Mouse (Mus musculus): ENCODE data around the gene Gm43552. TPM values are rescaled to one million over a fixed set of nuclear protein-coding genes. Genes with fewer than 3 reads are reported as not detected.

Gene Gm43552
- polyA plus RNA-seq, 1 experiment from 2014 or later: not detected

- H3K27me3 ChIP-seq: no peaks in the 10 kb centered on the region
- H3K4me1 ChIP-seq: peaks cover 33% of the 10 kb centered on the region
- H3K9me3 ChIP-seq: no peaks in the 10 kb centered on the region
- ATAC-seq (ENCODE audit: low FRiP score, low read depth): peak; percentile 87
- H3K4me3 ChIP-seq: no peak overlapping the region
- 24% methylated on average over 7 of the region's 7 CpGs for WGBS
- H3K27ac ChIP-seq: peak overlapping the region; percentile 76
- H3K4me2 ChIP-seq (replicated peaks): peak overlapping the region; percentile 38
- H3K9ac ChIP-seq: 0 out of 2 replicates have a peak overlapping the region, but pooled peaks have one; percentile 36
- H3K36me3 ChIP-seq: peaks cover 24% of the 10 kb centered on the region
These were observed 35.4 kb downstream of the Gm43552 start for GRCm38 (mm10) chr5:65457086-65457827.

DNA sequence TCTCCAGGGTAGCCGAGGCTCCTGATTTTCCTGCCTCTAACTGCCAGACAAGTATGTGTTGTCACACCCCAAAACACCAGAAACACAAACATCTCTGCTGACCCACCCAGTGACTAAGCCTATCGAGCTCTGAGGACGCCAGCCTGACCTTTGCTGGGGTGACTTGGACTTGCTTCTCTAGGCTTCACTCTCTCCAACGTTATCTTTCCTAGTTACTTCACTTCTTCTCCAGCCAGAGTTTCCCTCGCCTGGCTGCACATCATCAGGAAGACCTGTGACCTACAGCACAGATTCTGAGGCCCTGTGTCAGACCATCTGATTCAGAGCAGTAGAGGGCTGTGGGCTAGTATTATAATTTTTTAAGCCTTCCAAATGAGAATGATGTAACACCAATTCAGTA is 37.9 kb downstream of the Gm43552 start:
- Histone ChIP-seq H3K9ac (no peak overlapping the region), H3K4me2 (replicated peaks) (no peak overlapping the region), H3K36me3 (peaks cover 21% of the 10 kb centered on the region), H3K4me1 (peaks cover 33% of the 10 kb centered on the region), H3K4me3 (no peak overlapping the region), H3K27ac (no peak overlapping the region), H3K27me3 (no peaks in the 10 kb centered on the region), H3K9me3 (no peaks in the 10 kb centered on the region)
- ATAC-seq (ENCODE audit: low FRiP score, low read depth): no peak
- WGBS: 64% methylated on average over 5 of the region's 5 CpGs

DNA sequence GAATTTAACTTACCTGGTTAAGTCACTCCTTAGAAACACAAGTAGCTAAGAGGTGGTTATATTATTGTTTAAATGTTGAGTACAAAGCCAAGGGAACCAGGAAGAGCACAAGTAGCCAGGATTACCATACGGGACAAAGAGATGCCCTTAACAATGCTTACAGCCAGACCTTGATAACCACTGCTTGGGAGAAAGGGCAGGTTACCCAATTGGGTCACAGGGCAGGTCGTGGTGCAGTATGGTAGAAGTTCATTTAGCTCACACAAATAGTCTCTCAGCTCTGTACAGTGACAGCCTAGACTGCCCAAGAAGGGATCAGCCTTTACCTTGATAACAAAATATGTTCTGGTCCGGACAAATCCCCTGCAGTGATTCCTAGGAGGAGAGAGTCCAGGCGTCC is 43.7 kb downstream of the Gm43552 start:
- 82% methylated on average over 4 of the region's 4 CpGs for WGBS
- Histone ChIP-seq H3K9me3 (no peaks in the 10 kb centered on the region), H3K4me3 (no peak overlapping the region), H3K27me3 (no peaks in the 10 kb centered on the region), H3K4me1 (no peaks in the 10 kb centered on the region), H3K9ac (no peak overlapping the region), H3K27ac (no peak overlapping the region), H3K36me3 (peaks cover 33% of the 10 kb centered on the region), H3K4me2 (replicated peaks) (no peak overlapping the region)
- no peak for ATAC-seq (ENCODE audit: low FRiP score, low read depth)

- peaks cover 27% of the 10 kb centered on the region for H3K36me3 ChIP-seq
- H3K27me3 ChIP-seq: no peaks in the 10 kb centered on the region
- H3K9ac ChIP-seq: no peak overlapping the region
- H3K4me1 ChIP-seq: no peaks in the 10 kb centered on the region
- H3K9me3 ChIP-seq: no peaks in the 10 kb centered on the region
- H3K27ac ChIP-seq: no peak overlapping the region
- WGBS: 69% methylated on average over 2 of the region's 2 CpGs
- H3K4me3 ChIP-seq: no peak overlapping the region
- H3K4me2 ChIP-seq (replicated peaks): no peak overlapping the region
- no peak for ATAC-seq (ENCODE audit: low FRiP score, low read depth)
These were observed 44.8 kb downstream of the Gm43552 start for GRCm38 (mm10) chr5:65447826-65448225.

DNA sequence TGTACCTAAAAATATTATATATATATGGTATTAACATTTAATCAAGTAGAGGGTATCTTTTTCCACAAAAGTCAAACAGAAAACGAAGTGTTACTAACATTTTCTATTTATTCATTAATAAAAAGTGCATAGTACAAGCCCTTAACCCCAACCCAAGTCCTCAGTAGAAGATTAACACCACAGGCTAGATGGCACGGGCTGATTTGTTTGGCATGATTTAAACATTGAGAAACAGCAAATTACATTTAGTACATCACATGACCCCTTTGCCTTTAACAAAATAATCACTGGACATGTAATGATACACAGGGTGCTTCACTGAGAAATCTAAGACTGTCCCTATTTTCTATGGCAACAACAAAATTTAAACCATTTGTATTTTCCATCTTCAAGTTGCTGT is 45.9 kb downstream of the Gm43552 start:
- WGBS: 84% methylated on average over 2 of the region's 2 CpGs
- Histone ChIP-seq H3K27ac (no peak overlapping the region), H3K9me3 (no peaks in the 10 kb centered on the region), H3K4me3 (no peak overlapping the region), H3K4me1 (no peaks in the 10 kb centered on the region), H3K27me3 (no peaks in the 10 kb centered on the region), H3K9ac (no peak overlapping the region), H3K36me3 (peaks cover 24% of the 10 kb centered on the region), H3K4me2 (replicated peaks) (no peak overlapping the region)
- no peak for ATAC-seq (ENCODE audit: low FRiP score, low read depth)

- Histone ChIP-seq H3K4me2 (replicated peaks) (no peak overlapping the region), H3K4me1 (no peaks in the 10 kb centered on the region), H3K4me3 (no peak overlapping the region), H3K9ac (no peak overlapping the region), H3K9me3 (no peaks in the 10 kb centered on the region), H3K27me3 (no peaks in the 10 kb centered on the region), H3K36me3 (peaks cover 17% of the 10 kb centered on the region), H3K27ac (no peak overlapping the region)
- ATAC-seq (ENCODE audit: low FRiP score, low read depth): no peak
- 69% methylated on average over 2 of the region's 6 CpGs for WGBS
These were observed 47.7 kb downstream of the Gm43552 start for GRCm38 (mm10) chr5:65444981-65445380.

GRCm38 (mm10) chr5:65438041-65438440 is 54.6 kb downstream of the Gm43552 start:
- H3K36me3 ChIP-seq: peaks cover 3% of the 10 kb centered on the region; the same call in 1 of the 2 replicates
- H3K4me3 ChIP-seq: no peak overlapping the region
- peaks cover 16% of the 10 kb centered on the region for H3K4me1 ChIP-seq
- H3K27me3 ChIP-seq: no peaks in the 10 kb centered on the region
- no peaks in the 10 kb centered on the region for H3K9me3 ChIP-seq
- no peak overlapping the region for H3K27ac ChIP-seq
- H3K4me2 ChIP-seq (replicated peaks): no peak overlapping the region
- no peak for ATAC-seq (ENCODE audit: low FRiP score, low read depth)
- no peak overlapping the region for H3K9ac ChIP-seq

DNA sequence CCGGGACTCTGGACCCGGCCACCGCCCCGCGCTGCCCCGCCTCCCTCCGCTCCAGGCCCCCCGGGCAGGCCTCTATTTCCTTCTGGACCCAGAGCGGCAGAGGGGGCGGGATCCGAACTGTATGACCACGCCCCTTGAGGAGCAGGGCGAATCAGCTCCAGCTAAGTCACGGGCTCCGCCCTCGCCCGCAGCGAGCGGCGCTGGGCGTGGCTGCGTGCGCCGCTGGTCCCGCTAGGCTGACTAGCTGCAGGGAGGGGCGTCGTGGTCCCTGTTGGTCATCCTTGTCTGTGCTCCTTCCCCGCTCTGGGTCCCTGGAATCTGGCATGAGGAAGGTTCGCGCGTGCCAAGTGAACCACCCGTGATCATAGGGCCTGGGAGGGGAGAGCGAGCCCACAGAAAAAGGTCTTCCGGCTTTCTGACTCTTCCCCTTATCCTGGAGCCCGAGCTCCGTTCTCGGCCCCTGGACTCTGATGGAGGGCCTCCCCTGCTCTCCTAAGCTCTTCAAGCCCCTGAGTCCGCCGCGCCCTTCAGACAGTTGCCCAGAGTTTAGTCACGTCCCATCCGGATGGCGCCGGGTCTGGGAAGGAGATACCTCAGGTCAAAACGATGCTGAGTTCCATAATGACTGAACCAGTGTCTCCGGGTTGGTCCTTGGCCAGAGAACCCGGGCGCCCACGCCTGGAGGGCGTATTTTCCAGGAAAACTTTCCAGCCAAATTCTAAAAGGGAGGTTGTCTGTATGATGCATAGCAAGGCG is 56.6 kb downstream of the Gm43552 start, which contains the start of gene Ugdh:
Gene Ugdh, minus strand, starts transcription at position 144 of the 756 bp plus-strand sequence.
- ATAC-seq (ENCODE audit: low FRiP score, low read depth): peak; percentile 97
- Histone ChIP-seq H3K27ac (peak within 1 kb of the TSS; percentile 92), H3K9me3 (no peaks in the 10 kb centered on the region), H3K9ac (peak within 1 kb of the TSS; percentile 84), H3K4me1 (peaks cover 23% of the 10 kb centered on the region), H3K4me2 (replicated peaks) (peak within 1 kb of the TSS; percentile 77), H3K36me3 (peaks cover 2% of the 10 kb centered on the region; the same call in 1 of the 2 replicates), H3K4me3 (peak within 1 kb of the TSS; percentile 79), H3K27me3 (no peaks in the 10 kb centered on the region)
- WGBS: 1% methylated on average over 51 of the region's 51 CpGs

DNA sequence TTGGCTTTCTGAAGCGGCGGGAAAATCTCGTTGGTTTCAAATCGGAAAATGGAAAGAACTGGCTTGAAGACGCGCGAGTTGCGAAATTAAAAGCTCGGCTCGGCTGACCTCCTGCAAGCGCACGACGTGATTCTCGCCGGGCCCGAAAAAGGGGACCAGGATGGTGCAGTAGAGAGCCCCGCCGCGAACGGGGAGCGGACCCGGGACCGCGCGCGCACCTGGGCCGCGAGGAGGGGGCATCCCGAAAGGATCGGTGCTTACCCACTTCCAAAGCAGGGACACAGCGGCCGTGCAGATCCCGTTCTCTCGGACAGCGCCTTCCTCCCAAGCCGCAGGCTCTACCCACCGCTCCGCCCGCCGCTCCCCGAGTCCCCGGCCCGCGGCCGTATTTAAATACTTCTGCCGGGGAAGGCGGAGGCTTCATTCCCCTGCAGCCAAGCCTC is 57.2 kb downstream of the Gm43552 start:
- peak overlapping the region; percentile 84 for H3K9ac ChIP-seq
- peak overlapping the region; percentile 79 for H3K4me3 ChIP-seq
- H3K27me3 ChIP-seq: no peaks in the 10 kb centered on the region
- WGBS: under 1% methylated on average over 44 of the region's 47 CpGs
- H3K4me2 ChIP-seq (replicated peaks): peak overlapping the region; percentile 77
- H3K4me1 ChIP-seq: peaks cover 24% of the 10 kb centered on the region
- peaks cover 4% of the 10 kb centered on the region; the same call in 1 of the 2 replicates for H3K36me3 ChIP-seq
- H3K9me3 ChIP-seq: no peaks in the 10 kb centered on the region
- peak overlapping the region; percentile 88 for H3K27ac ChIP-seq
- no peak for ATAC-seq (ENCODE audit: low FRiP score, low read depth)

DNA sequence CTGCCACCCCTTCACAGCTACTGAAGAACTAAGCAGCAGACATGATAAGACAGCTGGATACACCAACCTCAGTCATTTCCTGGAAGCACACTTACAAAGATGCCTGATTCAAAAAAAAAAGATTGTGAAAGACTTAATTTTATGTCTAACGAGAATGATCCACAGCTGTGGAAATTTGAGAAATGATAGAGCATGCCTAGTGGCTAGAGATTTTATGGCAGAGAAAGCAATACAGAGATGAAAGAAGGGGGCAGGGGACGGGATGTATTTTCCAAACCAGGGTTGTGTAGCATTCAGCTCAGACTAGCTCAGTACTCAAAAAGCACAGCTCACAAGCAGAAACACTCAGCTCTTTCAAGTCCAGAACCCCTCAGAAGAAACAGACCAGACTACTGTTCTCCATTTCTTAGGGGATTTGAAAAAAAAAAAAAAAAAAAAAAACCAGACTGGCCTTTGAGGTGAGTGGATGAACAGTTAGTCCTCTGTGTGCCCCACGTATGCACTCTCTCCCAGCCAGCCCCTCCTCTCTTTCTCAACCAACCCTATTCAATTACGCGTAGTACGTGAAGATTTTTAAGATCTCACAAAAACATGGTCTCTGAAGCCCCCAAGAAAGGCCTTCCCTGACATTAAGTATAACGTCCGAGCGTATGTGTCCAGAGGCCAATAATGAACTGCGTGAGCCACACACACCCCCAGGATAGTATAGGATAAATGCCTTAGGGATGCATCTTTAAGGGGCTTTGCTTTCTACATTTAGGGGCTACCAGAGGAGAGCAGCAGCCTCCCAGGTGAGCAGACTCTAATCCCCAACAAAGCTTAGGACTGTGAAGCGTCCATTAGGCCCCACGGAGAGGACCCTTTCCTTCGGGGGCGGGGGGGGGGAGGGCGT is 57.9 kb downstream of the Gm43552 start:
- H3K27ac ChIP-seq: peak overlapping the region; percentile 88
- H3K9me3 ChIP-seq: no peaks in the 10 kb centered on the region
- 3% methylated on average over 15 of the region's 15 CpGs for WGBS
- ATAC-seq (ENCODE audit: low FRiP score, low read depth): 0 out of 2 replicates have a peak, but pooled peaks have one; percentile 10
- peaks cover 26% of the 10 kb centered on the region for H3K4me1 ChIP-seq
- H3K36me3 ChIP-seq: peaks cover 4% of the 10 kb centered on the region; the same call in 1 of the 2 replicates
- H3K9ac ChIP-seq: peak overlapping the region; percentile 84
- no peaks in the 10 kb centered on the region for H3K27me3 ChIP-seq
- H3K4me2 ChIP-seq (replicated peaks): peak overlapping the region; percentile 77
- H3K4me3 ChIP-seq: peak overlapping the region; percentile 79

DNA sequence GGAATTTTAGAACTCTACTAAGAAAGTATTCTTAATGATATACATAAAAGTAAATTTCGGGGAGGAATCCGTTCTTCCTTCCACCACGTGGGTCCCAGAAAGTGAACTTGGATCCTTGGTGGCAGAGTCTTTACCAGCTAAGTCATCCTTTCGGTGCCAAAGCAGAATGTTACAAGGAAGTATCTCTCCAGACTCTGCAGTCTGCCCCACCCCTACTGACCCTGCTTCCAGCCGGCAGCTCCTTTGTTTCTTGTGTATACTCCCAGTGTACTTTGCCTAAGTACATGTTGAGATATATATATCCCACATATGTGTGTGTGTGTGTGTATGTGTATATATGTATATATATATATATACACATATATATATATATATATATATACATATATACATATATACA is 63.2 kb downstream of the Gm43552 start:
- ATAC-seq (ENCODE audit: low FRiP score, low read depth): no peak
- peaks cover 35% of the 10 kb centered on the region for H3K36me3 ChIP-seq
- 93% methylated on average over 5 of the region's 5 CpGs for WGBS
- no peak overlapping the region for H3K4me2 ChIP-seq (replicated peaks)
- peaks cover 21% of the 10 kb centered on the region for H3K4me1 ChIP-seq
- no peak overlapping the region for H3K27ac ChIP-seq
- no peaks in the 10 kb centered on the region for H3K9me3 ChIP-seq
- no peak overlapping the region for H3K4me3 ChIP-seq
- no peak overlapping the region for H3K9ac ChIP-seq
- H3K27me3 ChIP-seq: no peaks in the 10 kb centered on the region

Data from limb, embryonic 13.5 days (tissue).